Comparison of ENCODE assay signal across 7 mouse cellular contexts in genomic region chr10:88389576-88389975, GRCm38 (mm10). TPM values are rescaled to one million over a fixed set of nuclear protein-coding genes. Genes with fewer than 3 reads are reported as not detected.
A peak's percentile ranks its signal among the peaks of the same experiment; 100 is the strongest.
DNase-seq lines count a peak whose midpoint lies in the region; ATAC-seq and TF ChIP-seq lines count a peak whose summit lies in the region.

No protein-coding gene starts in this region.

- H3K27ac ChIP-seq in kidney, embryonic 16.5 days (ENCODE audit: low read length) = peak overlapping the region; percentile 45; the same call in 1 of the 2 replicates

- no peak for DNase-seq in kidney, postnatal 14 days
- no peak for DNase-seq in G1E (ENCODE audit: low spot score)
- no peak for DNase-seq in urinary bladder, postnatal 36 days (ENCODE audit: low spot score in 2 of 2)
- DNase-seq in yolk sac, embryonic 10.5 days (ENCODE audit: low spot score) = no peak

- no peaks in the 10 kb centered on the region for H3K9me3 ChIP-seq in kidney, embryonic 16.5 days (ENCODE audit: low read length)
- H3K9me3 ChIP-seq in G1E (replicated peaks) = no peaks in the 10 kb centered on the region

- no peaks in the 10 kb centered on the region for H3K27me3 ChIP-seq in kidney, embryonic 16.5 days (ENCODE audit: insufficient read depth, low read length)
- no peaks in the 10 kb centered on the region for H3K27me3 ChIP-seq in G1E (ENCODE audit: insufficient read depth, low read length)

- peaks cover 32% of the 10 kb centered on the region for H3K4me1 ChIP-seq in kidney, embryonic 16.5 days (ENCODE audit: insufficient read depth, low read length)
- peaks cover 71% of the 10 kb centered on the region for H3K4me1 ChIP-seq in G1E (ENCODE audit: insufficient read depth, low read depth, low read length)

- 35% methylated on average over 4 of the region's 4 CpGs for WGBS in kidney, embryonic 16.5 days

- H3K4me3 ChIP-seq in kidney, embryonic 16.5 days (ENCODE audit: low read length) = no peak overlapping the region
- peak overlapping the region; percentile 66; the same call in 1 of the 2 replicates for H3K4me3 ChIP-seq in G1E (ENCODE audit: low read depth, low read length)

- H3K36me3 ChIP-seq in kidney, embryonic 16.5 days (ENCODE audit: insufficient read depth, low read length) = no peaks in the 10 kb centered on the region
- H3K36me3 ChIP-seq in G1E (replicated peaks) = peaks cover 50% of the 10 kb centered on the region

- ATAC-seq in kidney, embryonic 16.5 days (ENCODE audit: low FRiP score, low TSS enrichment) = peak; percentile 32; the same call in 1 of the 2 replicates
- no peak for ATAC-seq in G1E (ENCODE audit: extremely low read depth, insufficient number of reproducible peaks, low FRiP score, poor library complexity, severe bottlenecking)
- ATAC-seq in hematopoietic stem cell, adult 5-6 weeks (replicated peaks in 1 of 2; ENCODE audit: insufficient read depth in 1 of 2, low FRiP score in 2 of 2, low TSS enrichment in 1 of 2, low read depth in 1 of 2, poor library complexity in 2 of 2, severe bottlenecking in 2 of 2) = peak; percentile 46 to 51; a peak in 3 of 4 replicates
- ATAC-seq in neutrophil, adult 5-6 weeks (ENCODE audit: extremely low read depth, insufficient number of reproducible peaks, low FRiP score, poor library complexity, severe bottlenecking) = peak; percentile 33

- H3K9ac ChIP-seq in kidney, embryonic 16.5 days (replicated peaks; ENCODE audit: low read length) = no peak overlapping the region

- TF ChIP-seq CTCF in G1E (IDR thresholded peaks at IDR 0.05; ENCODE audit: low read depth, low read length) = no peak

- no peak overlapping the region for H3K4me2 ChIP-seq in kidney, embryonic 16.5 days (replicated peaks; ENCODE audit: low read depth, low read length)

RNA-seq across cellular contexts. Expression of gene Gnptab, which starts 10.6 kb away (rescaled TPM):
- 12.8 and 13.5 TPM in 2 replicates for polyA plus RNA-seq in kidney, embryonic 16.5 days (2015; fragmentation: Nextera tagmentation; extraction: Ambion mirVana)
- total RNA-seq in G1E (2014; fragmentation: Nextera tagmentation) (50.8 and 63.6 TPM in 2 replicates), G1E (2017) (34.3 and 41.0 TPM in 2 replicates)
- 2.4 and 2.7 TPM in 2 replicates for polyA plus RNA-seq in G1E (2012)
- total RNA-seq in hematopoietic stem cell, adult 5-6 weeks (2017) = 55.6 and 65.2 TPM in 2 replicates
- total RNA-seq in neutrophil, adult 5-6 weeks (2017) = 34.7 and 35.9 TPM in 2 replicates

RNA-seq across cellular contexts. Expression of gene Dram1, which starts 10.7 kb away (rescaled TPM):
- polyA plus RNA-seq in kidney, embryonic 16.5 days (2015; fragmentation: Nextera tagmentation; extraction: Ambion mirVana) = 1.9 and 5.3 TPM in 2 replicates
- total RNA-seq in G1E (2014; fragmentation: Nextera tagmentation) (not detected in 2 replicates), G1E (2017) (0.11 TPM in 1 of 2 replicates, not detected in the other)
- not detected in 2 replicates for polyA plus RNA-seq in G1E (2012)
- 1.5 and 7.1 TPM in 2 replicates for total RNA-seq in hematopoietic stem cell, adult 5-6 weeks (2017)
- 20.1 and 22.1 TPM in 2 replicates for total RNA-seq in neutrophil, adult 5-6 weeks (2017)
